Mouse (Mus musculus) limb, embryonic 15.5 days (tissue): ENCODE measurements around the gene Poln. TPM values are rescaled to one million over a fixed set of nuclear protein-coding genes. Genes with fewer than 3 reads are reported as not detected.

ENCODE experiments used
- ATAC-seq: fragments of 200-750 bp; cut with Nextera tagmentation; 2 replicates; pipeline ENCODE4 v1.8.0; 2017; ENCODE audit warnings: low read depth, moderate TSS enrichment; ENCODE audit not compliant: insufficient number of reproducible peaks, low FRiP score, low TSS enrichment
- H3K27ac ChIP-seq: fragments of 300-500 bp; sonication (generic); 2 replicates; pipeline ENCODE4 v1.5.1; 2015; ENCODE audit warnings: moderate library complexity, mild to moderate bottlenecking, inconsistent platforms
- H3K27me3 ChIP-seq: fragments of 300-500 bp; sonication (generic); 2 replicates; pipeline ENCODE4 v1.6.1; 2015; ENCODE audit warnings: inconsistent platforms
- H3K36me3 ChIP-seq: fragments of 300-500 bp; sonication (generic); 2 replicates; pipeline ENCODE4 v1.6.1; 2015; ENCODE audit warnings: inconsistent platforms
- H3K4me1 ChIP-seq: fragments of 300-500 bp; sonication (generic); 2 replicates; pipeline ENCODE4 v1.6.1; 2015; ENCODE audit warnings: inconsistent platforms
- H3K4me2 ChIP-seq: fragments of 300-500 bp; sonication (generic); 2 replicates; pipeline ENCODE4 v1.6.1; 2015; ENCODE audit warnings: mild to moderate bottlenecking, inconsistent platforms
- H3K4me3 ChIP-seq: fragments of 300-500 bp; sonication (generic); 2 replicates; pipeline ENCODE4 v1.5.1; 2015; ENCODE audit warnings: mild to moderate bottlenecking, inconsistent platforms
- H3K9ac ChIP-seq: fragments of 300-500 bp; sonication (generic); 2 replicates; pipeline ENCODE4 v1.6.1; 2015; ENCODE audit warnings: inconsistent platforms
- H3K9me3 ChIP-seq: fragments of 300-500 bp; sonication (generic); 2 replicates; pipeline ENCODE4 v1.6.1; 2016; ENCODE audit warnings: inconsistent platforms
- WGBS: fragments of 180-500 bp; shearing (Covaris S2); methylation state at CpG from one replicate; pipeline ENCODE4 v1.1.7; 2015; 5-methylcytosine and 5-hydroxymethylcytosine counted together
- polyA plus RNA-seq: library from polyadenylated mRNA; unstranded; fragments of >200 nt; fragmentation: Nextera tagmentation; extraction: Ambion mirVana; gene quantifications from 2 replicates; pipeline ENCODE4 v1.2.1, GENCODE M21; 2015

Gene Poln
- polyA plus RNA-seq = 3.3 and 3.9 TPM in 2 replicates

- H3K27ac ChIP-seq = peak within 1 kb of the TSS; percentile 88
- H3K27me3 ChIP-seq = no peaks in the 10 kb centered on the region
- under 1% methylated on average over 57 of the region's 57 CpGs for WGBS
- peak within 1 kb of the TSS; percentile 71 for H3K9ac ChIP-seq
- peak; percentile 100 for ATAC-seq
- H3K36me3 ChIP-seq = peaks cover 19% of the 10 kb centered on the region
- peak within 1 kb of the TSS; percentile 80 for H3K4me3 ChIP-seq
- no peaks in the 10 kb centered on the region for H3K9me3 ChIP-seq
- H3K4me2 ChIP-seq = peak within 1 kb of the TSS; percentile 61
- peaks cover 8% of the 10 kb centered on the region; the same call in 1 of the 2 replicates for H3K4me1 ChIP-seq
These were observed at the start of gene Poln, which contains the start of gene Haus3 for GRCm38 (mm10) chr5:34168950-34169891. Gene Poln (minus strand): TSS chr5:34169448. Gene Haus3 (minus strand): TSS chr5:34169527.

DNA sequence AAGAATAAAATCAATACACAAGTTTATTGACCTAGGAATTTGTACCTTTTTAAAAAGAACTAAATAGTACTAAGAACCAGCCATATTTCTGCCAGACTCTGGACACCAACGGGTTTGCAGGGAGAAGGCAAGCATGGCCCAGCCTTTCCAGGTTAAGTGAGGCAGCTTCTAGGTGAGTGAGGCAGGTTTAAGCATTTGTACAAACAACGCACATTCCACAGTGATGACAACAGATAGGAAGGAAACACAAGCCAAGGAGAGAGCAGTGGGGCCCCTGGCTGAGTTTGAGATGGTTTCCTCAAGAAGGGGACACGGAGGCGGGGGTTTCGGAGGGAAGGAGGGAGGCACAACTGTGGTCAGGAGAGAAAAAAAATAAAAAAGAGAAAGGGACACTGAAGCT is 49.4 kb upstream of the Poln start:
- ATAC-seq = no peak
- H3K27ac ChIP-seq = no peak overlapping the region
- 68% methylated on average over 5 of the region's 5 CpGs for WGBS

DNA sequence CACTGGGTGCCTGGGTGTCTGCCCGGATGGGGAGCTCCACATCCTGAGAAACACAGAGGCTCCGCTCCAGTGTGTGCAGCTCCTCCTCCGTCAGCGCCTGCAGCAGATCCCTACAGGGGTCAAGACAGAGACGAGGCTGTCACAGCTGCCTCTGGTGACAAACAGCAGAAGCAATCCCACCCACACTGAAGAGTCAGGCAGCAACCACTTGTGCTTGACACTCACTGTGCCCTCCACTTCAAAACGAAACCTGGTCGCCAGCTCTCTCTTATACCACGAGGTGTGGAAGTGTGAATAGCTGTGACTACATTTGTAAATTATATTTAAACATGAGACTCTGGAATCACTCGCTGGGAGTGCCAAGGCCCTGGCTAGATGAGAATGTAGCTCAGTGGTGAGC is 48.5 kb upstream of the Poln start:
- H3K9ac ChIP-seq = no peak overlapping the region
- 55% methylated on average over 9 of the region's 9 CpGs for WGBS
- no peak for ATAC-seq

More for the DNA sequence above, 49.4 kb upstream of the Poln start:
- Histone ChIP-seq H3K27me3 (0 out of 2 replicates have a peak, but pooled peaks cover 4% of the 10 kb centered on the region), H3K9me3 (no peaks in the 10 kb centered on the region), H3K4me1 (peaks cover 1% of the 10 kb centered on the region), H3K36me3 (no peaks in the 10 kb centered on the region), H3K9ac (no peak overlapping the region), H3K4me2 (no peak overlapping the region), H3K4me3 (no peak overlapping the region)

DNA sequence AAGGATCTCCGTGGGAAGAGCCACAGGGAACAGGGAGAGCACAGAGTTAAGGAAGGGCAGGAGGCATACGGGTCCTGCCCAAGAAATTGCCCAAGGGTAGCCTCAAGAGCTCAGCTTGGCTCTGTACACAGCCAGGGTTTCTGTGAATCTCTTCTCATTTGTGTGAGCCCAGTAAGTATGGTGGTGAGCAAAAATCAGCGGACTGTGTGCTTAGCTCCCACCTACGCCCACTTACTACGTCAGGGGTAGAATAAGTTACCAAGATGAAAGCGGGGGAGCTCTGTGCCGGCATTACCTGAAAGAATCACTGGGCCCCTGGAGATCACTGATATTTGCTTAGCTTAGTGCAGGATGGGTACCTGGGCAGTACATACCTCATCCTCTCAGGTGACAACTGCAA is 46.8 kb upstream of the Poln start:
- H3K9ac ChIP-seq = no peak overlapping the region
- H3K4me2 ChIP-seq = no peak overlapping the region
- H3K4me3 ChIP-seq = no peak overlapping the region
- 81% methylated on average over 7 of the region's 7 CpGs for WGBS
- H3K27me3 ChIP-seq = 0 out of 2 replicates have a peak, but pooled peaks cover 4% of the 10 kb centered on the region
- no peak for ATAC-seq
- no peaks in the 10 kb centered on the region for H3K36me3 ChIP-seq
- H3K9me3 ChIP-seq = no peaks in the 10 kb centered on the region
- H3K27ac ChIP-seq = no peak overlapping the region
- H3K4me1 ChIP-seq = peaks cover 5% of the 10 kb centered on the region

More for the DNA sequence above, 48.5 kb upstream of the Poln start:
- no peak overlapping the region for H3K4me2 ChIP-seq
- H3K4me1 ChIP-seq = peaks cover 5% of the 10 kb centered on the region
- no peak overlapping the region for H3K27ac ChIP-seq
- H3K9me3 ChIP-seq = no peaks in the 10 kb centered on the region
- no peaks in the 10 kb centered on the region for H3K36me3 ChIP-seq
- no peak overlapping the region for H3K4me3 ChIP-seq
- 0 out of 2 replicates have a peak, but pooled peaks cover 4% of the 10 kb centered on the region for H3K27me3 ChIP-seq

DNA sequence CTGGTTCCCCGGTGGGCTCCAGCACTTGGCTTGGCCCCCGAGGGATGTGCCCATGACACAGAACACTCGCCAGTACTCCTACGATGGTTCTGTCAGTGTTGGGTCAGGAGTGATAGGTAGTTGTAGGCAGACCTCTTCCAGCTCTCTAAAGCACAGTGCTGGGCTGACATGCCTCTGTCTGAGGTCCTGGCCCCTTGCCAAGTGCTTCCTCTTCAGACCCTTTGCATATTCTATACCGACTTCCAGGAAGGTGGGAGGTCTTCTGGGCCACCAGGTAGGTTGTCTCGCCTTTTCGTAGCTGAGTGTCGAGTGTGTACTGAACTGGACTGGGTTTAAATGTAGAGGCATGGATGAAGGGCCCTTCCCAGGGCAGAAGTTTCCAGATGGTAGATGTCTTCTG is 44.4 kb upstream of the Poln start:
- no peak overlapping the region for H3K9ac ChIP-seq
- H3K4me1 ChIP-seq = peaks cover 5% of the 10 kb centered on the region
- 0 out of 2 replicates have a peak, but pooled peaks cover 4% of the 10 kb centered on the region for H3K27me3 ChIP-seq
- no peak overlapping the region for H3K27ac ChIP-seq
- H3K9me3 ChIP-seq = no peaks in the 10 kb centered on the region
- no peak for ATAC-seq
- no peak overlapping the region for H3K4me3 ChIP-seq
- no peaks in the 10 kb centered on the region for H3K36me3 ChIP-seq
- WGBS = 68% methylated on average over 8 of the region's 8 CpGs
- no peak overlapping the region for H3K4me2 ChIP-seq

DNA sequence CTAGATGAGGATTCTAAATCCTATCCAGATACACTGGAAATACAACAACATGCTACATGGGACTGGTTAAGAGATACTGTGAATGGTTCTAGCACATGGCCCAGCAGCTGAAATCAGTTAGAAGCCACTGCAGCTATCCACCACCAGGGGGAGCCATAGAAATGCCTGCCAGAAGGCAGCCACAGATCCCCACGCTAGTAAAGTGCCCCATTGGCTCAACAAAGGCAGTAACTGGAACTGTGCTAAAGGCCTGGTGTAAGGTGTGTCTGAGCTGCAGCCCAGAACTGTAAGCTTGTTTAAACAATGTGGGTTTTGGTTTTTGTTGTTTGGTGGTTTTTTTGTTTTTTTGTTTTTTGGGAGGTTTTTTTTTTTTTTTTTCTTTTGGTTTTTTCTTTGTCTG is 41.0 kb upstream of the Poln start:
- Histone ChIP-seq H3K27me3 (no peaks in the 10 kb centered on the region), H3K4me2 (no peak overlapping the region), H3K9ac (no peak overlapping the region), H3K4me1 (peaks cover 5% of the 10 kb centered on the region), H3K27ac (no peak overlapping the region), H3K9me3 (no peaks in the 10 kb centered on the region), H3K36me3 (no peaks in the 10 kb centered on the region), H3K4me3 (no peak overlapping the region)
- ATAC-seq = peak; percentile 77; the same call in 1 of the 2 replicates
- 0% methylated on average over 1 of the region's 1 CpGs for WGBS

GRCm38 (mm10) chr5:34207503-34207902 is 38.3 kb upstream of the Poln start:
- H3K9me3 ChIP-seq = no peaks in the 10 kb centered on the region
- WGBS = 23% methylated on average over 3 of the region's 3 CpGs
- no peak overlapping the region for H3K27ac ChIP-seq
- no peaks in the 10 kb centered on the region for H3K4me1 ChIP-seq
- H3K36me3 ChIP-seq = no peaks in the 10 kb centered on the region
- H3K9ac ChIP-seq = no peak overlapping the region
- H3K4me3 ChIP-seq = no peak overlapping the region
- H3K4me2 ChIP-seq = no peak overlapping the region
- ATAC-seq = no peak
- H3K27me3 ChIP-seq = no peaks in the 10 kb centered on the region

DNA sequence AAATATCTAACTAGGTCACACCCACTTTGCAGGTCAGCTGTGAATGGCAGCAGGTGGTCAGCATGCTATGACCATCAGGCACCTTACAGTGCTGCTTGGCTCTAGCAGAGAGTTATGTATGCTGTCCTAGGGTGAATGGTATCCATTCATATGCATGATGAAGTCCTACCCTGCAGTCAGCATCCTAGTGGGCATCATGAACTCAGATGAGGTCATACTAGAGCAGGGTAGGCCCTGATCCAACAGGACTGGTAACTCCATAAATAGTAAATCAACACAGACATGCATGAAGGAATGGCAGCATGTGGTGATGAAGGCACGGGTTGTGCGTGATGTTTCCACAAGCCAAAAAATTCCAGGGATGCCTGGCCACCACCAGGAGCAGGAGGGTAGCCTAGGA is 36.5 kb upstream of the Poln start:
- H3K9ac ChIP-seq = no peak overlapping the region
- 59% methylated on average over 2 of the region's 2 CpGs for WGBS
- no peak overlapping the region for H3K4me3 ChIP-seq

GRCm38 (mm10) chr5:34204911-34205310 is 35.7 kb upstream of the Poln start:
- H3K4me2 ChIP-seq = no peak overlapping the region
- H3K4me3 ChIP-seq = no peak overlapping the region
- no peak for ATAC-seq
- no peaks in the 10 kb centered on the region for H3K36me3 ChIP-seq
- 80% methylated on average over 2 of the region's 2 CpGs for WGBS
- H3K27me3 ChIP-seq = no peaks in the 10 kb centered on the region
- no peaks in the 10 kb centered on the region for H3K9me3 ChIP-seq
- no peak overlapping the region for H3K27ac ChIP-seq
- no peak overlapping the region for H3K9ac ChIP-seq
- no peaks in the 10 kb centered on the region for H3K4me1 ChIP-seq

More for the DNA sequence above, 36.5 kb upstream of the Poln start:
- H3K4me2 ChIP-seq = no peak overlapping the region
- H3K36me3 ChIP-seq = no peaks in the 10 kb centered on the region
- H3K4me1 ChIP-seq = no peaks in the 10 kb centered on the region
- ATAC-seq = no peak
- no peak overlapping the region for H3K27ac ChIP-seq
- no peaks in the 10 kb centered on the region for H3K9me3 ChIP-seq
- H3K27me3 ChIP-seq = no peaks in the 10 kb centered on the region

DNA sequence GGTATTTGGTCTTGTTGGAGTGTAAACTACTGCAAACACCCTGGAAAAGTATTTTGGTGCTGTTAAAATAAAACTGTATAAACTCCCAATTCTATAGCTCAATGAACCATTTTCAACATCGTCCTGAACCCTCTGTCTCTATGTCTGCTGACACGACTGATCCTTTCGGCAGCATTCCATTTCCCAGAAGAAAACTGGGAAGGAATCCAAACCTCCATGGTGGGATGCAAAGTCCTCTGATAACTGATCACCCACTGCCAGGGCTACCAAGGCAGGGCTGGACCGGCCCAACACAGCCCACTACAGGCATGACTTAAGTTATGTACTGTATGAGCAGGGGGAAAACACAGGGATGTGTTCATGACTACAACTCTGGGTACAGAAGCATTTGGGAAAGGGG is 32.8 kb upstream of the Poln start:
- Histone ChIP-seq H3K4me1 (no peaks in the 10 kb centered on the region), H3K9ac (no peak overlapping the region), H3K9me3 (no peaks in the 10 kb centered on the region), H3K4me3 (no peak overlapping the region), H3K27me3 (no peaks in the 10 kb centered on the region), H3K36me3 (no peaks in the 10 kb centered on the region), H3K27ac (no peak overlapping the region), H3K4me2 (no peak overlapping the region)
- WGBS = 87% methylated on average over 4 of the region's 4 CpGs
- no peak for ATAC-seq

DNA sequence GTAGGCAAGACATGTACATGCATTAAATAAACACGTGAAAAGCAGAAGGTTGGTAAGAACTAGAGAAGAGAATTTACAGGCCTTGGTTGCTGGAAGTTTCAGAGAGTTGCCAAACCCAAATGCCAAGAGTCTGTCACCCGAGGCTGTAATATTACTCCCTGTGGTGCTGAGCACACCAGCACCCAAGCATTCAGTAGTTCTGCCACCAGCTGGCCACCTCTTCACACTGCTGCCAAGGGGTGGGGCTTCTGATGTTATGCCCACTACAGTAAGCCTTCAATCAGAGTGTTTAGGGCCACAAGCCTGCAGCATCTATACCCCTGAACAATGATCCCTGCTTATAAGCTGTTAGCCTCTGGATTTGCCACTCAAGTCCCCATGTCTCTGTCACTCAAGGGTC is 32.1 kb upstream of the Poln start:
- Histone ChIP-seq H3K4me3 (no peak overlapping the region), H3K9me3 (no peaks in the 10 kb centered on the region), H3K27me3 (no peaks in the 10 kb centered on the region), H3K4me1 (no peaks in the 10 kb centered on the region), H3K27ac (no peak overlapping the region), H3K36me3 (no peaks in the 10 kb centered on the region), H3K4me2 (no peak overlapping the region), H3K9ac (no peak overlapping the region)
- no peak for ATAC-seq
- WGBS = 69% methylated on average over 2 of the region's 2 CpGs

DNA sequence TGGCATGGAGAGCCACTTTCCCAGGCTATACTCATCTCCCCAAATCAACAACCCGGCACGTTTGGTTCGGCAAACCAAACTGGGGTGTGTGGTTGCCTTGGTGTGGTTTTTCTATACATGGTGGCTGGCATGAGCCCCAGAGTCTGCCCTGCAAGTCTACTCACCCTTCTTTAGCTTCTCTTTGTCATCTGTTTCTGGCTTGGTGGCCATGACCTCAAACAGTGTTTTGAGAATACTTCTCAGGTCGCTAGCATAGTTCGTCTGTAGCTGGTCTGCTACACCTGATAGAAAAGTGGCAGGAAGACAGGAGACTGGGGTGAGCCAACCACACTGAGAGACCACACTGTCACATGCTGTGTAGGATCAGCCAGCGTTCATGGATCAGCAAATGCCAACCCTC is 29.4 kb upstream of the Poln start:
- Histone ChIP-seq H3K4me3 (no peak overlapping the region), H3K36me3 (no peaks in the 10 kb centered on the region), H3K9ac (no peak overlapping the region), H3K27ac (no peak overlapping the region), H3K4me1 (no peaks in the 10 kb centered on the region), H3K4me2 (no peak overlapping the region), H3K9me3 (no peaks in the 10 kb centered on the region), H3K27me3 (no peaks in the 10 kb centered on the region)
- 82% methylated on average over 6 of the region's 6 CpGs for WGBS
- ATAC-seq = no peak
